Mouse (Mus musculus) lung, postnatal 0 days (tissue): ENCODE measurements at regions not wholly inside any gene's neighbourhood (a gene's known extent, or its start where the extent isn't known, plus 50 kb on each side); places are given as distances from the start of the nearest gene placed in this dataset.

Experiments used
- CTCF ChIP-seq: IDR thresholded peaks from 2 replicates; pipeline ENCODE4 v1.5.1; 2016; ENCODE audit warnings: antibody characterized with exemption, mild to moderate bottlenecking
- EP300 ChIP-seq: IDR thresholded peaks from 2 replicates; pipeline ENCODE4 v1.6.1; 2016; ENCODE audit warnings: antibody characterized with exemption, mild to moderate bottlenecking, control low read depth

- no peak for TF ChIP-seq CTCF
- TF ChIP-seq EP300 = no peak
Observed at GRCm38 (mm10) chr9:94094800-94095199, 443.1 kb downstream of the 1190002N15Rik start.
